Mouse (Mus musculus) neural tube, embryonic 11.5 days (tissue): ENCODE measurements around the gene Gtpbp8. TPM values are rescaled to one million over a fixed set of nuclear protein-coding genes. Genes with fewer than 3 reads are reported as not detected.

Source experiments
- ATAC-seq: fragments of 200-750 bp; cut with Nextera tagmentation; 2 replicates; pipeline ENCODE4 v1.8.0; 2017; ENCODE audit warnings: moderate number of reproducible peaks, mild to moderate bottlenecking, moderate TSS enrichment, moderate library complexity; ENCODE audit not compliant: insufficient read depth, low FRiP score, low TSS enrichment
- DNase-seq: peaks from one replicate; pipeline ENCODE4 v3.0.0-alpha.2; 2015; ENCODE audit warnings: low spot score
- H3K27ac ChIP-seq: fragments of 300-500 bp; sonication (generic); 2 replicates; pipeline ENCODE4 v1.5.1; 2014; ENCODE audit warnings: low read depth, mild to moderate bottlenecking, low read length
- H3K27me3 ChIP-seq: fragments of 300-500 bp; sonication (generic); 2 replicates; pipeline ENCODE4 v1.6.1; 2014; ENCODE audit warnings: mild to moderate bottlenecking, low read length, mixed read lengths; ENCODE audit not compliant: control insufficient read depth, insufficient read depth
- H3K36me3 ChIP-seq: fragments of 300-500 bp; sonication (generic); 2 replicates; pipeline ENCODE4 v1.6.1; 2014; ENCODE audit warnings: mild to moderate bottlenecking, low read length, moderate library complexity, mixed read lengths; ENCODE audit not compliant: control insufficient read depth, insufficient read depth
- H3K4me1 ChIP-seq: fragments of 300-500 bp; sonication (generic); 2 replicates; pipeline ENCODE4 v1.6.1; 2014; ENCODE audit warnings: low read length, mixed read lengths; ENCODE audit not compliant: control insufficient read depth, insufficient read depth
- H3K4me2 ChIP-seq: fragments of 300-500 bp; sonication (generic); 2 replicates; pipeline ENCODE4 v1.6.1; 2014; ENCODE audit warnings: low read depth, mild to moderate bottlenecking, moderate library complexity
- H3K4me3 ChIP-seq: fragments of 300-500 bp; sonication (generic); 2 replicates; pipeline ENCODE4 v1.5.1; 2014; ENCODE audit warnings: low read depth, low read length
- H3K9ac ChIP-seq: fragments of 300-500 bp; sonication (generic); 2 replicates; pipeline ENCODE4 v1.6.1; 2014; ENCODE audit warnings: mild to moderate bottlenecking, low read length
- H3K9me3 ChIP-seq: fragments of 300-500 bp; sonication (generic); 2 replicates; pipeline ENCODE4 v1.6.1; 2016; ENCODE audit warnings: low read length; ENCODE audit not compliant: control insufficient read depth
- WGBS: fragments of 180-500 bp; shearing (Covaris S2); extraction: QIAGEN DNeasy Blood & Tissue Kit; methylation state at CpG from one replicate; pipeline ENCODE4 v1.1.7; 2014; 5-methylcytosine and 5-hydroxymethylcytosine counted together
- polyA plus RNA-seq: library from polyadenylated mRNA; unstranded; fragments of >200 nt; fragmentation: Nextera tagmentation; extraction: Ambion mirVana; gene quantifications from 2 replicates; pipeline ENCODE4 v1.2.1, GENCODE M21; 2014

Gene Gtpbp8
- polyA plus RNA-seq, 1 experiment from 2014 or later, result 33.2 TPM

DNA sequence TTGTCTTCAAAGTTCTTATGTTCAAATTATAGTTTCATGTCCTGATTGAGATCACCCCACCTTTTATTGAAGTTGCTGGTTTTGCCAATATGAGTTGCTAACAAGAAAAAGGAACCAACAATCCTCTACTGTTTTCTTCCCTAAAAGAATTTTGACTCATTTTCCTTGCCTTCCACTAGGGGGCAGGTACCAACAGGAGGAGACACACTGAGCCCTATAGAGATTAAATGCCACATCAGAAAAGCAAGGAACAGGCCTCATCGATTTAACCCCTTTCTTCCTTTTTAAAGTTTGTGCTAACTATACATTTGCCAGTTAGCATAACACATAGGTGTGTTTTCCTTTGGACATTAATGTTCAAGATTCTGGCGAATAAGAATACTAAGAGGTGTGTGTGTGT lies 21.8 kb upstream of the Gtpbp8 start:
- Histone ChIP-seq H3K27me3 (no peaks in the 10 kb centered on the region), H3K4me1 (no peaks in the 10 kb centered on the region)
- 59% methylated on average over 2 of the region's 2 CpGs for WGBS

GRCm38 (mm10) chr16:44767506-44767905 lies 21.3 kb upstream of the Gtpbp8 start:
- Histone ChIP-seq H3K4me3 (no peak overlapping the region), H3K36me3 (no peaks in the 10 kb centered on the region), H3K27ac (no peak overlapping the region), H3K4me1 (no peaks in the 10 kb centered on the region), H3K27me3 (no peaks in the 10 kb centered on the region), H3K9me3 (no peaks in the 10 kb centered on the region), H3K4me2 (no peak overlapping the region), H3K9ac (no peak overlapping the region)
- no peak for ATAC-seq
- DNase-seq, result no peak
- 92% methylated on average over 7 of the region's 7 CpGs for WGBS

More for the DNA sequence above, 21.8 kb upstream of the Gtpbp8 start:
- Histone ChIP-seq H3K27ac (no peak overlapping the region), H3K4me3 (no peak overlapping the region), H3K4me2 (no peak overlapping the region), H3K9me3 (no peaks in the 10 kb centered on the region), H3K36me3 (no peaks in the 10 kb centered on the region), H3K9ac (no peak overlapping the region)
- peak; percentile 63; the same call in 1 of the 2 replicates for ATAC-seq
- no peak for DNase-seq

DNA sequence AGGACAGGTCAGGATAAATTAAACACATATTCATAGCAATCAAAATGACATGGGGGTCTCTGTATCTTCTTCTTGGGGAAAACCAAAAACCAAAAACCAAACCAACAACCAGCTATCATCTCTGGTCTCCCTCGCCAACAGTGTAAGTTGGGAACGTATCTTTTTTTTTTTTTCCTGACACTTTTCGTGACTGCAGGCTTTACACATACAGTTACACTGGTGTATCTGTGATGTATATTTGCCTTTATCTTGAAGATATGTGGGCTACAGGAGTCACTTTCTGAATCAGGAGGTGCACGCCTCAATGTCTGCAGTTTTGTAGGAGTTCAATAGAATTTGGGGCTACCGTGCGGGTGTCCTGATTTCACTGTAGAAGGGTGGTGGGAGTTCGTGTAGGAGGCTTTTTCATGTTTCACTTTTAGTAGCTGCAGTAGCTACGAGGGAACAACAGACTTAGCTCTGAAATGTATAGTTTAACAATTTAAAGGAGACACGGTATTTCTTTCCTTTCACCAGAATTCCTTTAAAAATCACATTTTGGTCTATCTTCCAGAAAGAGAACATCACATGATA lies 20.2 kb upstream of the Gtpbp8 start:
- no peak for DNase-seq
- Histone ChIP-seq H3K27me3 (no peaks in the 10 kb centered on the region), H3K4me1 (no peaks in the 10 kb centered on the region), H3K4me2 (no peak overlapping the region), H3K9me3 (no peaks in the 10 kb centered on the region), H3K27ac (no peak overlapping the region), H3K36me3 (no peaks in the 10 kb centered on the region), H3K9ac (no peak overlapping the region), H3K4me3 (no peak overlapping the region)
- 89% methylated on average over 9 of the region's 9 CpGs for WGBS
- ATAC-seq, result no peak

DNA sequence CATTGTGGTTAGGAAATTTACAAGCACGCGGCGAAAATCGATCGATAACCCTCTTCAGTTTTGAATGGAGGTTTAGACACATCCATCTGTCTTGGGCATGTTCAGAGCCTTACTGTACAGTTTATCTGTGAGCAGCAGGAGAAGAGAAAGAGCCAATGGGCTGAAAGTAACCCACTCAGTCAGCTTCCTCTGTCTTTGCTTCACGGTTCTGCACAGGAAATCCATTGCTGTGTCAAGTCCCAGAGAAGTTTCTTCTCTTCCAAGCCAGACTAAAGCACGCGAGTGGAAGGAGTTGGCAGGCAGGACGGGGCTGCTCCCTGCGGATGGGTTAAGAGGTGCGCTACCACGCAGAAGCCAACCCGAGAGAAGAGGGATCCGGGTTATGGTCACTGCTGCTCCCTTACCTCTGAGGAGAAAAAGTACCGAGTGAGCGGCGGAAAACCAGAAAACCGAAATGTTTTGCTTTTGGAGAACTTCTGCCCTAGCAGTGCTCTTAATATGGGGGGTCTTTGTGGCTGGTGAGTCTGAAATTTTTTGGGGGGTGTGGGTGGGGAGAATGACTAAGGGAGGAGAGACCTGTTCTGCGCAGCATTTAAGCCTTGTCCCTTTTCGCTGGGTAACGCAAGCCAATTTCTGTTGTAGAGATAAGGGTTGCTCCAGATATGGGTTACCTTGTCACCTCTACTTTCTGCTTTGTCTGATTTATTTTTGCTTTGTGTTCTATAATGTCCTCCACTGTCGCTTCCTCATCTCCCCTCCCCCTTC lies 19.6 kb upstream of the Gtpbp8 start, which contains the start of gene Cd200r1:
Gene Cd200r1 (plus strand): TSS at position 182 of the 765 bp plus-strand sequence.
- ATAC-seq, result no peak

GRCm38 (mm10) chr16:44761811-44762210 lies 15.6 kb upstream of the Gtpbp8 start:
- no peaks in the 10 kb centered on the region for H3K4me1 ChIP-seq
- no peaks in the 10 kb centered on the region for H3K9me3 ChIP-seq
- no peak overlapping the region for H3K4me3 ChIP-seq
- no peak overlapping the region for H3K27ac ChIP-seq
- no peaks in the 10 kb centered on the region for H3K27me3 ChIP-seq
- ATAC-seq (no peak), DNase-seq (no peak)
- H3K4me2 ChIP-seq, result no peak overlapping the region
- no peaks in the 10 kb centered on the region for H3K36me3 ChIP-seq
- no peak overlapping the region for H3K9ac ChIP-seq
- 60% methylated on average over 1 of the region's 1 CpGs for WGBS

More for the DNA sequence above, 19.6 kb upstream of the Gtpbp8 start, which contains the start of gene Cd200r1:
- Histone ChIP-seq H3K4me2 (no peak within 1 kb of the TSS), H3K9ac (no peak within 1 kb of the TSS), H3K27ac (no peak within 1 kb of the TSS), H3K9me3 (no peaks in the 10 kb centered on the region), H3K4me1 (no peaks in the 10 kb centered on the region), H3K4me3 (no peak within 1 kb of the TSS), H3K27me3 (no peaks in the 10 kb centered on the region), H3K36me3 (no peaks in the 10 kb centered on the region)
- DNase-seq, result no peak
- 82% methylated on average over 22 of the region's 22 CpGs for WGBS

- ATAC-seq, result no peak
- H3K27ac ChIP-seq, result no peak overlapping the region
- no peaks in the 10 kb centered on the region for H3K36me3 ChIP-seq
- H3K27me3 ChIP-seq, result no peaks in the 10 kb centered on the region
- H3K4me2 ChIP-seq, result no peak overlapping the region
- H3K4me1 ChIP-seq, result no peaks in the 10 kb centered on the region
- no peak overlapping the region for H3K9ac ChIP-seq
- H3K9me3 ChIP-seq, result no peaks in the 10 kb centered on the region
- DNase-seq, result no peak
- WGBS, result 89% methylated on average over 8 of the region's 8 CpGs
- no peak overlapping the region for H3K4me3 ChIP-seq
These were observed 11.5 kb upstream of the Gtpbp8 start for GRCm38 (mm10) chr16:44757700-44758099.

GRCm38 (mm10) chr16:44748007-44748406 lies 1.8 kb upstream of the Gtpbp8 start:
- 61% methylated on average over 3 of the region's 3 CpGs for WGBS

GRCm38 (mm10) chr16:44745471-44745865 lies 695 bp downstream of the Gtpbp8 start:
- peak; percentile 20; the same call in 1 of the 2 replicates for ATAC-seq
- no peak for DNase-seq
- Histone ChIP-seq H3K4me1 (0 out of 2 replicates have a peak, but pooled peaks cover 5% of the 10 kb centered on the region), H3K9ac (peak overlapping the region; percentile 96), H3K4me3 (peak overlapping the region; percentile 90), H3K36me3 (no peaks in the 10 kb centered on the region), H3K27me3 (no peaks in the 10 kb centered on the region), H3K9me3 (no peaks in the 10 kb centered on the region), H3K4me2 (peak overlapping the region; percentile 53), H3K27ac (peak overlapping the region; percentile 92)
- WGBS, result 7% methylated on average over 14 of the region's 14 CpGs

More at GRCm38 (mm10) chr16:44748007-44748406, 1.8 kb upstream of the Gtpbp8 start:
- Histone ChIP-seq H3K9ac (no peak overlapping the region), H3K4me2 (no peak overlapping the region), H3K4me3 (no peak overlapping the region), H3K27me3 (no peaks in the 10 kb centered on the region), H3K9me3 (no peaks in the 10 kb centered on the region), H3K4me1 (0 out of 2 replicates have a peak, but pooled peaks cover 5% of the 10 kb centered on the region), H3K27ac (no peak overlapping the region), H3K36me3 (no peaks in the 10 kb centered on the region)
- no peak for ATAC-seq
- DNase-seq, result no peak
